Mouse (Mus musculus): ENCODE results near the gene Cyb5d1. TPM values are rescaled to one million over a fixed set of nuclear protein-coding genes. Genes with fewer than 3 reads are reported as not detected.

Gene Cyb5d1
- polyA plus RNA-seq, 1 experiment from 2014 or later = 22.1 TPM

GRCm38 (mm10) chr11:69400083-69400850 is 4.8 kb upstream of the Cyb5d1 start:
- peaks cover 17% of the 10 kb centered on the region in 2 experiments for H3K4me1 ChIP-seq (ENCODE audit: control insufficient read depth in 2 of 2, insufficient read depth in 2 of 2, low read length in 2 of 2)
- H3K9me3 ChIP-seq (ENCODE audit: control insufficient read depth, low read length) = no peaks in the 10 kb centered on the region
- 66% methylated on average over 25 of the region's 25 CpGs for WGBS
- no peak overlapping the region for H3K4me2 ChIP-seq (ENCODE audit: low read length)
- no peaks in the 10 kb centered on the region for H3K27me3 ChIP-seq (ENCODE audit: control insufficient read depth, insufficient read depth, low read length)
- no peak overlapping the region for H3K4me3 ChIP-seq (ENCODE audit: control insufficient read depth in 1 of 2, insufficient read depth in 1 of 2, low read depth in 1 of 2, low read length in 2 of 2)
- no peak overlapping the region for H3K27ac ChIP-seq (replicated peaks in 1 of 2; ENCODE audit: control insufficient read depth in 1 of 2, insufficient read depth in 1 of 2, low read depth in 2 of 2, low read length in 2 of 2)
- ATAC-seq (ENCODE audit: insufficient number of reproducible peaks, insufficient read depth, low FRiP score, low read depth) = no peak
- H3K36me3 ChIP-seq (ENCODE audit: control insufficient read depth, insufficient read depth, low read length) = peaks cover 58% of the 10 kb centered on the region
- H3K9ac ChIP-seq (ENCODE audit: low read length) = no peak overlapping the region

GRCm38 (mm10) chr11:69399201-69400082 is 4.0 kb upstream of the Cyb5d1 start:
- peak overlapping the region; percentile 73 for H3K4me2 ChIP-seq (ENCODE audit: low read length)
- no peaks in the 10 kb centered on the region for H3K9me3 ChIP-seq (ENCODE audit: control insufficient read depth, low read length)
- peaks cover 17% of the 10 kb centered on the region in 2 experiments for H3K4me1 ChIP-seq (ENCODE audit: control insufficient read depth in 2 of 2, insufficient read depth in 2 of 2, low read length in 2 of 2)
- no peak overlapping the region for H3K4me3 ChIP-seq (ENCODE audit: control insufficient read depth in 1 of 2, insufficient read depth in 1 of 2, low read depth in 1 of 2, low read length in 2 of 2)
- H3K27ac ChIP-seq (replicated peaks in 1 of 2; ENCODE audit: control insufficient read depth in 1 of 2, insufficient read depth in 1 of 2, low read depth in 2 of 2, low read length in 2 of 2) = no peak overlapping the region
- no peaks in the 10 kb centered on the region for H3K27me3 ChIP-seq (ENCODE audit: control insufficient read depth, insufficient read depth, low read length)
- no peak for ATAC-seq (ENCODE audit: insufficient number of reproducible peaks, insufficient read depth, low FRiP score, low read depth)
- H3K36me3 ChIP-seq (ENCODE audit: control insufficient read depth, insufficient read depth, low read length) = peaks cover 49% of the 10 kb centered on the region
- peak overlapping the region; percentile 83 for H3K9ac ChIP-seq (ENCODE audit: low read length)
- 30% methylated on average over 66 of the region's 66 CpGs for WGBS

GRCm38 (mm10) chr11:69398486-69399200 is 3.2 kb upstream of the Cyb5d1 start:
- Histone ChIP-seq H3K36me3 (ENCODE audit: control insufficient read depth, insufficient read depth, low read length) (peaks cover 41% of the 10 kb centered on the region), H3K4me1 (ENCODE audit: control insufficient read depth in 2 of 2, insufficient read depth in 2 of 2, low read length in 2 of 2) (peaks cover 17 to 21% of the 10 kb centered on the region in 2 experiments), H3K4me3 (ENCODE audit: control insufficient read depth in 1 of 2, insufficient read depth in 1 of 2, low read depth in 1 of 2, low read length in 2 of 2) (peak overlapping the region; percentile 59 to 60; a peak in 3 of 4 replicates), H3K9me3 (ENCODE audit: control insufficient read depth, low read length) (no peaks in the 10 kb centered on the region), H3K9ac (ENCODE audit: low read length) (peak overlapping the region; percentile 83), H3K27me3 (ENCODE audit: control insufficient read depth, insufficient read depth, low read length) (no peaks in the 10 kb centered on the region), H3K4me2 (ENCODE audit: low read length) (peak overlapping the region; percentile 73), H3K27ac (replicated peaks in 1 of 2; ENCODE audit: control insufficient read depth in 1 of 2, insufficient read depth in 1 of 2, low read depth in 2 of 2, low read length in 2 of 2) (peak overlapping the region in 1 of 2 experiments; percentile 95; a peak in 2 of 4 replicates)
- no peak for ATAC-seq (ENCODE audit: insufficient number of reproducible peaks, insufficient read depth, low FRiP score, low read depth)
- 17% methylated on average over 21 of the region's 21 CpGs for WGBS

- Histone ChIP-seq H3K9ac (ENCODE audit: low read length) (peak within 1 kb of the TSS; percentile 83), H3K9me3 (ENCODE audit: control insufficient read depth, low read length) (no peaks in the 10 kb centered on the region), H3K27me3 (ENCODE audit: control insufficient read depth, insufficient read depth, low read length) (no peaks in the 10 kb centered on the region), H3K27ac (replicated peaks in 1 of 2; ENCODE audit: control insufficient read depth in 1 of 2, insufficient read depth in 1 of 2, low read depth in 2 of 2, low read length in 2 of 2) (peak within 1 kb of the TSS; percentile 73 to 95), H3K4me2 (ENCODE audit: low read length) (peak within 1 kb of the TSS; percentile 73), H3K4me3 (ENCODE audit: control insufficient read depth in 1 of 2, insufficient read depth in 1 of 2, low read depth in 1 of 2, low read length in 2 of 2) (peak within 1 kb of the TSS; percentile 59 to 60), H3K4me1 (ENCODE audit: control insufficient read depth in 2 of 2, insufficient read depth in 2 of 2, low read length in 2 of 2) (peaks cover 17 to 21% of the 10 kb centered on the region in 2 experiments), H3K36me3 (ENCODE audit: control insufficient read depth, insufficient read depth, low read length) (peaks cover 36% of the 10 kb centered on the region)
- no peak; the same call in 1 of the 2 replicates for ATAC-seq (ENCODE audit: insufficient number of reproducible peaks, insufficient read depth, low FRiP score, low read depth)
- WGBS = 0% methylated on average over 16 of the region's 16 CpGs
Observed at GRCm38 (mm10) chr11:69398059-69398458, 2.6 kb upstream of the Cyb5d1 start, which contains the start of gene Tmem88. Gene Tmem88 (minus strand): TSS chr11:69398234.

- H3K27ac ChIP-seq (replicated peaks in 1 of 2; ENCODE audit: control insufficient read depth in 1 of 2, insufficient read depth in 1 of 2, low read depth in 2 of 2, low read length in 2 of 2) = peak overlapping the region; percentile 73 to 95
- H3K36me3 ChIP-seq (ENCODE audit: control insufficient read depth, insufficient read depth, low read length) = peaks cover 31% of the 10 kb centered on the region
- no peaks in the 10 kb centered on the region for H3K9me3 ChIP-seq (ENCODE audit: control insufficient read depth, low read length)
- H3K4me2 ChIP-seq (ENCODE audit: low read length) = peak overlapping the region; percentile 73
- H3K4me1 ChIP-seq (ENCODE audit: control insufficient read depth in 2 of 2, insufficient read depth in 2 of 2, low read length in 2 of 2) = peaks cover 17 to 21% of the 10 kb centered on the region in 2 experiments
- H3K27me3 ChIP-seq (ENCODE audit: control insufficient read depth, insufficient read depth, low read length) = no peaks in the 10 kb centered on the region
- H3K9ac ChIP-seq (ENCODE audit: low read length) = peak overlapping the region; percentile 83
- ATAC-seq (ENCODE audit: insufficient number of reproducible peaks, insufficient read depth, low FRiP score, low read depth) = no peak
- H3K4me3 ChIP-seq (ENCODE audit: control insufficient read depth in 1 of 2, insufficient read depth in 1 of 2, low read depth in 1 of 2, low read length in 2 of 2) = peak overlapping the region; percentile 59 to 60
- WGBS = 6% methylated on average over 24 of the region's 24 CpGs
Observed at GRCm38 (mm10) chr11:69397581-69398057, 2.2 kb upstream of the Cyb5d1 start.

GRCm38 (mm10) chr11:69396772-69397171 is 1.3 kb upstream of the Cyb5d1 start:
- 28% methylated on average over 11 of the region's 11 CpGs for WGBS
- Histone ChIP-seq H3K27ac (replicated peaks in 1 of 2; ENCODE audit: control insufficient read depth in 1 of 2, insufficient read depth in 1 of 2, low read depth in 2 of 2, low read length in 2 of 2) (peak overlapping the region; percentile 95 to 97), H3K4me3 (ENCODE audit: control insufficient read depth in 1 of 2, insufficient read depth in 1 of 2, low read depth in 1 of 2, low read length in 2 of 2) (peak overlapping the region; percentile 59 to 76), H3K4me2 (ENCODE audit: low read length) (peak overlapping the region; percentile 73), H3K36me3 (ENCODE audit: control insufficient read depth, insufficient read depth, low read length) (peaks cover 26% of the 10 kb centered on the region), H3K9ac (ENCODE audit: low read length) (peak overlapping the region; percentile 83; the same call in 1 of the 2 replicates), H3K9me3 (ENCODE audit: control insufficient read depth, low read length) (no peaks in the 10 kb centered on the region), H3K4me1 (ENCODE audit: control insufficient read depth in 2 of 2, insufficient read depth in 2 of 2, low read length in 2 of 2) (peaks cover 17 to 21% of the 10 kb centered on the region in 2 experiments), H3K27me3 (ENCODE audit: control insufficient read depth, insufficient read depth, low read length) (no peaks in the 10 kb centered on the region)
- ATAC-seq (ENCODE audit: insufficient number of reproducible peaks, insufficient read depth, low FRiP score, low read depth) = no peak

Measured in heart, embryonic 14.5 days (tissue).